Mouse (Mus musculus): ENCODE results near the gene Btn1a1.

DNA sequence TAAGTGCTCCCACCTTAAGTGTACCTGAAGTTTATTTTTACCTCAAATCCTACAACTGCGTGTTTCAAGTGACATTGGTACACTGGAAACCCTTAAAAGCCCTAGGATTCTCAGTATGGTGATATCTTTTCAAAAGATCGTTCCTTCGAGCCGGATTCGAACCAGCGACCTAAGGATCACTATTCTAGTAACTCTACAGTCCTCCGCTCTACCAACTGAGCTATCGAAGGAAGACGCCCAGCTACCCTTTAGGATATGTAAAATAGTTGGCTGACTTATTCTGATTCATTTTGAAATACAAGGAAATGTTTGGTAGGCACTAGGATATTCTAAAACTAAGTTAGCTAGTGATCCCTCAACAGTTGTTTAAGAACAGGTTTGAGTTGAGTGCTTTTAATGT lies 40.2 kb downstream of the Btn1a1 start:
- TF ChIP-seq CTCF (IDR thresholded peaks at IDR 0.05; ENCODE audit: borderline replicate concordance, control insufficient read depth, extremely low read depth, insufficient read depth, low read length, poor library complexity) (no peak), POLR2A (IDR thresholded peaks at IDR 0.05; ENCODE audit: control insufficient read depth, extremely low read depth, insufficient read depth, low read length, poor library complexity) (no peak)

Measured in thymus, adult 2 months (tissue).